Mouse (Mus musculus) stomach, postnatal 0 days (tissue): ENCODE measurements around the gene Ptk7.

ENCODE experiments used
- CTCF ChIP-seq: IDR thresholded peaks from 2 replicates; pipeline ENCODE4 v1.5.1; 2016; ENCODE audit warnings: antibody characterized with exemption, low read depth, mild to moderate bottlenecking, moderate library complexity
- EP300 ChIP-seq: optimal IDR thresholded peaks from 2 replicates; pipeline ENCODE3; 2016; ENCODE audit warnings: antibody characterized with exemption

- TF ChIP-seq CTCF, result peak; percentile 79
- TF ChIP-seq EP300, result no peak
Observed at GRCm38 (mm10) chr17:46549193-46549592, 80.1 kb downstream of the Ptk7 start.
